Mouse (Mus musculus): ENCODE data around the gene Fthl17e. TPM values are rescaled to one million over a fixed set of nuclear protein-coding genes. Genes with fewer than 3 reads are reported as not detected.

Gene Fthl17e
- not detected for polyA plus RNA-seq (2017; shearing (Covaris generic))

GRCm38 (mm10) chrX:9033193-9033592, at the start of gene Fthl17e:
Gene Fthl17e (plus strand): TSS chrX:9033493.

GRCm38 (mm10) chrX:8986655-8987054, 46.6 kb upstream of the Fthl17e start, which contains the start of gene Fthl17d:
Gene Fthl17d (minus strand): TSS chrX:8986755.

GRCm38 (mm10) chrX:9062715-9063114, 29.4 kb downstream of the Fthl17e start, which contains the start of gene Fthl17f:
Gene Fthl17f (plus strand): TSS chrX:9063015.

Other genes starting within 250 kb of the Fthl17e start
- gene Ssxb5, start 229.8 kb upstream of the Fthl17e start, polyA plus RNA-seq (2017; shearing (Covaris generic)), result not detected
- gene Gm6592, start 189.5 kb upstream of the Fthl17e start, polyA plus RNA-seq (2017; shearing (Covaris generic)), result not detected
- gene Gm5751, start 159.2 kb upstream of the Fthl17e start, polyA plus RNA-seq (2017; shearing (Covaris generic)), result not detected
- gene B630019K06Rik, start 141.1 kb upstream of the Fthl17e start, polyA plus RNA-seq (2017; shearing (Covaris generic)), result 2.5 TPM
- not detected for gene Fthl17b, start 70.5 kb upstream of the Fthl17e start, polyA plus RNA-seq (2017; shearing (Covaris generic))
- not detected for gene Fthl17c, start 56.9 kb upstream of the Fthl17e start, polyA plus RNA-seq (2017; shearing (Covaris generic))
- not detected for gene Fthl17d, start 46.7 kb upstream of the Fthl17e start, polyA plus RNA-seq (2017; shearing (Covaris generic))
- not detected for gene Fthl17f, start 29.5 kb downstream of the Fthl17e start, polyA plus RNA-seq (2017; shearing (Covaris generic))
- not detected for gene 4930402K13Rik, start 71.1 kb downstream of the Fthl17e start, polyA plus RNA-seq (2017; shearing (Covaris generic))
- gene Lancl3, start 166.4 kb downstream of the Fthl17e start, polyA plus RNA-seq (2017; shearing (Covaris generic)), result 11.9 TPM
- gene Gm14862, start 223.4 kb downstream of the Fthl17e start, polyA plus RNA-seq (2017; shearing (Covaris generic)), result not detected
- 4.5 TPM for gene Xk, start 239.3 kb downstream of the Fthl17e start, polyA plus RNA-seq (2017; shearing (Covaris generic))